Mouse (Mus musculus) stomach, postnatal 0 days (tissue): Measurements from ENCODE around the gene Cul7. TPM values are rescaled to one million over a fixed set of nuclear protein-coding genes. Genes with fewer than 3 reads are reported as not detected.
A peak's percentile ranks its signal among the peaks of the same experiment; 100 is the strongest.

ENCODE experiments used
- ATAC-seq: fragments of 200-750 bp; cut with Nextera tagmentation; 2 replicates; pipeline ENCODE4 v1.8.0; 2017; ENCODE audit not compliant: low FRiP score, low TSS enrichment
- DNase-seq: peaks from one replicate; pipeline ENCODE4 v3.0.0-alpha.2; 2016; ENCODE audit warnings: low spot score
- H3K27ac ChIP-seq: fragments of 300-500 bp; sonication (generic); replicated peaks from 2 replicates; pipeline ENCODE4 v1.5.1; 2014; ENCODE audit warnings: mild to moderate bottlenecking, control low read depth
- H3K27me3 ChIP-seq: fragments of 300-500 bp; sonication (generic); 2 replicates; pipeline ENCODE4 v1.6.1; 2014; ENCODE audit warnings: low read length; ENCODE audit not compliant: control insufficient read depth, insufficient read depth
- H3K36me3 ChIP-seq: fragments of 300-500 bp; sonication (generic); 2 replicates; pipeline ENCODE4 v1.6.1; 2014; ENCODE audit warnings: low read length, mixed read lengths; ENCODE audit not compliant: control insufficient read depth, insufficient read depth
- H3K4me1 ChIP-seq: fragments of 300-500 bp; sonication (generic); replicated peaks from 2 replicates; pipeline ENCODE4 v1.6.1; 2014; ENCODE audit warnings: antibody characterized with exemption; ENCODE audit not compliant: control insufficient read depth, insufficient read depth
- H3K4me2 ChIP-seq: fragments of 300-500 bp; sonication (generic); replicated peaks from 2 replicates; pipeline ENCODE4 v1.6.1; 2014; ENCODE audit warnings: low read depth, mild to moderate bottlenecking, control low read depth, moderate library complexity
- H3K4me3 ChIP-seq: fragments of 300-500 bp; sonication (generic); 2 replicates; pipeline ENCODE4 v1.5.1; 2014; ENCODE audit warnings: low read depth, low read length, control low read depth
- H3K9ac ChIP-seq: fragments of 300-500 bp; sonication (generic); 2 replicates; pipeline ENCODE4 v1.6.1; 2014; ENCODE audit warnings: mild to moderate bottlenecking, low read length, control low read depth, mixed read lengths
- H3K9me3 ChIP-seq: fragments of 300-500 bp; sonication (generic); 2 replicates; pipeline ENCODE4 v1.6.1; 2016; ENCODE audit warnings: low read length; ENCODE audit not compliant: control insufficient read depth
- CTCF ChIP-seq: IDR thresholded peaks from 2 replicates; pipeline ENCODE4 v1.5.1; 2016; ENCODE audit warnings: antibody characterized with exemption, low read depth, mild to moderate bottlenecking, moderate library complexity
- EP300 ChIP-seq: optimal IDR thresholded peaks from 2 replicates; pipeline ENCODE3; 2016; ENCODE audit warnings: antibody characterized with exemption
- WGBS: fragments of 180-500 bp; shearing (Covaris S2); extraction: QIAGEN DNeasy Blood & Tissue Kit; methylation state at CpG from one replicate; pipeline ENCODE4 v1.1.7; 2014; 5-methylcytosine and 5-hydroxymethylcytosine counted together
- polyA plus RNA-seq: library from polyadenylated mRNA; unstranded; fragments of >200 nt; fragmentation: Nextera tagmentation; extraction: Ambion mirVana; gene quantifications from 2 replicates; pipeline ENCODE4 v1.2.1, GENCODE M21; 2015

Cul7 gene
- polyA plus RNA-seq, 1 experiment from 2014 or later, result 12.9 TPM

DNA sequence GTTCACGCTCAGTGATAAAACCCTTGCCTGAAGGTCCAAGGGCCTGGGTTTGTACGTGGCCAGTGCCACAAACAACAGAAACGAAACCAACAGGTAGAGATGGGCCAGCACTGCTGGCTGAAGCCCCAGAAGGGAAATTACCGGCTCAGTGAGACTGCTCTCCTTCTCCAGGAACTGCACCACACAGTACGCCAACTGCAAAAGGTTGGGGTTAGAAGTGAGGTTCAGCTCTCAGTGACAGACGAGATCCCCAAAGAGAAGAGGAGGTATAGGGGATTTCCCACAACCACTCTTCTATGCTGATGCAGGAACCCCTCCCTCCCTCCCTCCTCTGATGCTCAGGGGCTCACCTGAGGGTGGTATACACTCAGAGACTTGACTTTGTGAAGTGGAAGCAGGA lies 35.8 kb downstream of the Cul7 start:
- Histone ChIP-seq H3K9ac (no peak overlapping the region), H3K4me2 (no peak overlapping the region), H3K36me3 (peaks cover 33% of the 10 kb centered on the region), H3K4me3 (no peak overlapping the region), H3K27me3 (no peaks in the 10 kb centered on the region), H3K27ac (no peak overlapping the region), H3K4me1 (peaks cover 5% of the 10 kb centered on the region; the same call in 1 of the 2 replicates), H3K9me3 (no peaks in the 10 kb centered on the region)
- ATAC-seq (no peak), DNase-seq (no peak)
- WGBS, result 91% methylated on average over 6 of the region's 6 CpGs
- TF ChIP-seq EP300 (no peak), CTCF (no peak)

DNA sequence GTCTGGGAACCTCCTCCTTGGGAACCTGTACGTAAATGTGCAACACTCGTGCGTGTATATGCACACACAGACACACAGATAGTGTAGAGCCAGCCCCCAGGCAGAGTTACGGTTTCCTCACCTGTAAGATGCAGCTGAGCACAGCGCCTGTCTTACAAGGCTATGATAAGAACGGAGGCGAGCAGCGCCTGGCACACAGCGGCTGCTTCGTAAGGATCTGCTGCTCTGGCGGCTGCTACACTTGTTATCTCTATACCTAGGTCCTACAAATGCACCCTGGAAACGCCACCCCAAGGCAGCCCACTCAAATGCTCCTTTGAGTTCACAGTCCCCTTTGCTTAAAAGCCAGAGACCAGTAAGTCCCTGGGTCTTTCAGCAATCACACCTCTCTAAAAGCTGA lies 40.5 kb downstream of the Cul7 start:
- ATAC-seq (peak; percentile 26; the same call in 1 of the 2 replicates), DNase-seq (no peak)
- H3K9me3 ChIP-seq, result no peaks in the 10 kb centered on the region
- TF ChIP-seq CTCF (no peak), EP300 (no peak)
- no peaks in the 10 kb centered on the region for H3K4me1 ChIP-seq
- WGBS, result 85% methylated on average over 12 of the region's 12 CpGs
- peaks cover 18% of the 10 kb centered on the region for H3K36me3 ChIP-seq
- no peaks in the 10 kb centered on the region for H3K27me3 ChIP-seq
- no peak overlapping the region for H3K4me3 ChIP-seq
- no peak overlapping the region for H3K9ac ChIP-seq
- no peak overlapping the region for H3K27ac ChIP-seq
- no peak overlapping the region for H3K4me2 ChIP-seq

DNA sequence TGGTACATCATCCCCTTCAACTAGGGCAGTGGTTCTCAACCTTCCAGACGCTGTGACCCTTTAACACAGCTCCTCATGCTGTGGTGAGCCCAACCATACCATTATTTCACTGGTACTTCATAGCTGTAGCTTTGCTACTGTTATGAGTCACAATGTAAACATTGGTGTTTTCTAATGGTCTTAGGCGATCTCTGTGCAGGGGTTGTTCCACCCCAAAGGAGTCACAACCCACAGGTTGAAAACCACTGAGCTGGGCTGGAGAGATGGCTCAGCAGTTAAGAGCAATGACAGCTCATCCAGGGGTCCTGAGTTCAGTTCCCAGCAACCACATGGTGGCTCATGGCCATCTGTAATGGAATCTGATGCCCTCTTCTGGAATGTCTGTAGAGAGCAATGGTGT lies 41.3 kb downstream of the Cul7 start:
- Histone ChIP-seq H3K4me3 (no peak overlapping the region), H3K4me1 (no peaks in the 10 kb centered on the region), H3K9ac (no peak overlapping the region), H3K27ac (no peak overlapping the region), H3K36me3 (peaks cover 11% of the 10 kb centered on the region; the same call in 1 of the 2 replicates), H3K27me3 (no peaks in the 10 kb centered on the region), H3K9me3 (no peaks in the 10 kb centered on the region), H3K4me2 (no peak overlapping the region)
- TF ChIP-seq CTCF (no peak), EP300 (no peak)
- ATAC-seq, result peak; percentile 81
- 59% methylated on average over 2 of the region's 2 CpGs for WGBS
- no peak for DNase-seq

DNA sequence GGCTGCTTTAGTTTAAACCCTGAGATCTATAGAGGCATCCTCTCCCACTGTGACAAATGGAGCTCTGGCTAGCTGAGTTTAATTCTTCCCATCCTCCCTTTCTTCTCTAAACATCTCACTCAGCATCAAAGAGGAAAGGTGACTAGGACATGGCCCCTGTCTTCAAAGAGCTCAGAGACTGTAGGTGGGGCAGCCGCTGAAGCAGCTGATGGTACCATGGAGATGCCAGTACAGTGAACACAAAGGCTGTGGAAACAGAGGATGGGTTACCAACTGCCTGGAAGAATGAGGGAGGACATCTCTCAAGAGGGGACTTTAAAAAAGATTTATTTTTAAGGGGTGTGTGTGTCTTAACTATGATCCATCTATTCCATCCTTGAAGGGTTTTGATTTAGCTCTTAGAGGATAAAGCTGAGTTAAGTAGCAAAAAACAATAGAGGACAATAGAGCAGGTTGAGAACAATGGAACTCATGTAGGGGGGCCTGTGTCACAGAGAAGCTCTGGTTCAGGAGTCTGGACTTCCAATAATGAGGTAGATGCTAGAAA lies 44.5 kb downstream of the Cul7 start:
- Histone ChIP-seq H3K27me3 (no peaks in the 10 kb centered on the region), H3K9ac (no peak overlapping the region), H3K36me3 (0 out of 2 replicates have a peak, but pooled peaks cover 2% of the 10 kb centered on the region), H3K4me2 (no peak overlapping the region), H3K9me3 (no peaks in the 10 kb centered on the region), H3K4me1 (no peaks in the 10 kb centered on the region), H3K4me3 (no peak overlapping the region), H3K27ac (no peak overlapping the region)
- TF ChIP-seq CTCF, result no peak
- TF ChIP-seq EP300, result no peak
- ATAC-seq (no peak), DNase-seq (no peak)
- 81% methylated on average over 1 of the region's 1 CpGs for WGBS

DNA sequence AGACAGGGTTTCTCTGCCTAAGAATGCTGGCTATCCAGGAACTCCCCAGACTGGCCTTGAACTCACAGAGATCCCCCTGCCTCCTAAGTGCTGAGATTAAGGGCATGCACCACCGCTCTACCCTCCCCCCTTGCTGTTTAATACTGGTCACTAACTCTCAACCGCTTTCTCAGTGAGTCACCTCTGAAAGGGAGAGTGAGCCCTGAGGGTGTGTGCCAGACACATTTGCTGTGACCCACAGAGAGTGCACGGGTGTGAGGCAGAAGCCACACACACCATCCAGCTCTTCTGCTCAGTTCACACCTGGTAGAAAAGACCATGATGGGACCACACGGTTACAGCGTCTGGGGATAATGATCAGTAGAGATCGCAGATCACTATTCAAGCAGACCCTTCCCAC lies 48.4 kb downstream of the Cul7 start:
- ATAC-seq (peak; percentile 72), DNase-seq (no peak)
- Histone ChIP-seq H3K9ac (no peak overlapping the region), H3K4me1 (peaks cover 5% of the 10 kb centered on the region; the same call in 1 of the 2 replicates), H3K9me3 (no peaks in the 10 kb centered on the region), H3K27ac (no peak overlapping the region), H3K4me3 (no peak overlapping the region), H3K27me3 (no peaks in the 10 kb centered on the region), H3K36me3 (no peaks in the 10 kb centered on the region; the same call in 1 of the 2 replicates), H3K4me2 (no peak overlapping the region)
- TF ChIP-seq EP300, result no peak
- TF ChIP-seq CTCF, result no peak
- 78% methylated on average over 6 of the region's 6 CpGs for WGBS

DNA sequence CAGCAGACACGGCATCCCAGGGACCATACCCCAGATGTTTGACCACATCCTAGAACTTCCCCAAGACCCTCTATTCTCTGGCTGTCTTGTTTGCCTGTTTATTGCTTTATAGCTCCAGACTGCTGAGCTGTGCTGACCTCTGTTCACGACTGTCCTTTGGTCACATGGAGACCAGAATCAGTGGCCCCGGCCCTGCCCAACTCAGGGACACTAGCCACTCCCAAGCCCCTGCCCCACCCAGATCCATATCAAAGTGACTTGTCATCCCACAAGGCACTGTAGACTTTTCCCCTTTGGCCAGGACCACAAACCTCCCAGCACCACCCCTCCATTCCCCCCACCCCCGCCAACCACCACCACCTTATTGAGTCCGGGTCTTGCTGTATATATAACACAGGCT lies 49.1 kb downstream of the Cul7 start:
- Histone ChIP-seq H3K9ac (no peak overlapping the region), H3K9me3 (no peaks in the 10 kb centered on the region), H3K27me3 (no peaks in the 10 kb centered on the region), H3K36me3 (no peaks in the 10 kb centered on the region; the same call in 1 of the 2 replicates), H3K4me2 (no peak overlapping the region), H3K4me1 (peaks cover 5% of the 10 kb centered on the region; the same call in 1 of the 2 replicates), H3K27ac (no peak overlapping the region), H3K4me3 (no peak overlapping the region)
- ATAC-seq (no peak), DNase-seq (no peak)
- 66% methylated on average over 5 of the region's 5 CpGs for WGBS
- TF ChIP-seq EP300 (no peak), CTCF (no peak)
